Mouse (Mus musculus) hindbrain, embryonic 10.5 days (tissue): ENCODE measurements around the gene Kmt5a. TPM values are rescaled to one million over a fixed set of nuclear protein-coding genes. Genes with fewer than 3 reads are reported as not detected.

Experiments used
- DNase-seq: peaks from one replicate; pipeline ENCODE4 v3.0.0-alpha.2; 2017; ENCODE audit warnings: low spot score
- H3K27ac ChIP-seq: fragments of 300-500 bp; sonication (generic); 2 replicates; pipeline ENCODE4 v1.5.1; 2016; ENCODE audit warnings: mild to moderate bottlenecking, moderate library complexity
- H3K27me3 ChIP-seq: fragments of 300-500 bp; sonication (generic); 2 replicates; pipeline ENCODE4 v1.6.1; 2016; ENCODE audit warnings: mild to moderate bottlenecking; ENCODE audit not compliant: poor library complexity, insufficient read depth, severe bottlenecking
- H3K36me3 ChIP-seq: fragments of 300-500 bp; sonication (generic); 2 replicates; pipeline ENCODE4 v1.6.1; 2016; ENCODE audit warnings: mild to moderate bottlenecking, moderate library complexity
- H3K4me1 ChIP-seq: fragments of 300-500 bp; sonication (generic); replicated peaks from 2 replicates; pipeline ENCODE4 v1.6.1; 2016; ENCODE audit warnings: mild to moderate bottlenecking
- H3K4me3 ChIP-seq: fragments of 300-500 bp; sonication (generic); 2 replicates; pipeline ENCODE4 v1.5.1; 2016; ENCODE audit warnings: mild to moderate bottlenecking, moderate library complexity
- H3K9me3 ChIP-seq: fragments of 300-500 bp; sonication (generic); 2 replicates; pipeline ENCODE4 v1.6.1; 2016; ENCODE audit warnings: mild to moderate bottlenecking, moderate library complexity
- WGBS: fragments of 180-500 bp; shearing (Covaris S2); methylation state at CpG from one replicate; pipeline ENCODE4 v1.1.7; 2016; 5-methylcytosine and 5-hydroxymethylcytosine counted together
- polyA plus RNA-seq: library from polyadenylated mRNA; unstranded; fragments of >200 nt; fragmentation: Nextera tagmentation; extraction: Ambion mirVana; gene quantifications from 2 replicates; pipeline ENCODE4 v1.2.1, GENCODE M21; 2016

Gene Kmt5a
- polyA plus RNA-seq = 34.3 and 43.7 TPM in 2 replicates

- peak; percentile 97 for DNase-seq
Observed at GRCm38 (mm10) chr5:124439447-124440093, at the start of gene Kmt5a. Gene Kmt5a, plus strand, starts transcription at chr5:124439930.

GRCm38 (mm10) chr5:124392412-124392811 is 47.3 kb upstream of the Kmt5a start:
- Histone ChIP-seq H3K36me3 (peaks cover 100% of the 10 kb centered on the region), H3K4me1 (no peaks in the 10 kb centered on the region), H3K9me3 (no peaks in the 10 kb centered on the region), H3K27ac (no peak overlapping the region), H3K27me3 (no peaks in the 10 kb centered on the region), H3K4me3 (no peak overlapping the region)
- no peak for DNase-seq
- 97% methylated on average over 4 of the region's 4 CpGs for WGBS

More at GRCm38 (mm10) chr5:124439447-124440093, at the start of gene Kmt5a:
- H3K27ac ChIP-seq = peak within 1 kb of the TSS; percentile 94
- H3K9me3 ChIP-seq = no peaks in the 10 kb centered on the region
- WGBS = under 1% methylated on average over 34 of the region's 34 CpGs
- peak within 1 kb of the TSS; percentile 88 for H3K4me3 ChIP-seq
- peaks cover 3% of the 10 kb centered on the region; the same call in 1 of the 2 replicates for H3K36me3 ChIP-seq
- H3K4me1 ChIP-seq = peaks cover 18% of the 10 kb centered on the region
- H3K27me3 ChIP-seq = no peaks in the 10 kb centered on the region

- no peak for DNase-seq
- Histone ChIP-seq H3K4me3 (no peak overlapping the region), H3K27me3 (no peaks in the 10 kb centered on the region), H3K4me1 (no peaks in the 10 kb centered on the region), H3K27ac (no peak overlapping the region), H3K36me3 (peaks cover 100% of the 10 kb centered on the region), H3K9me3 (no peaks in the 10 kb centered on the region)
- 93% methylated on average over 7 of the region's 7 CpGs for WGBS
Observed at GRCm38 (mm10) chr5:124393726-124394125, 46.0 kb upstream of the Kmt5a start.

- no peak overlapping the region for H3K4me3 ChIP-seq
- no peak for DNase-seq
- no peaks in the 10 kb centered on the region for H3K4me1 ChIP-seq
- no peaks in the 10 kb centered on the region for H3K27me3 ChIP-seq
- H3K27ac ChIP-seq = no peak overlapping the region
- no peaks in the 10 kb centered on the region for H3K9me3 ChIP-seq
- WGBS = 85% methylated on average over 3 of the region's 3 CpGs
- peaks cover 93% of the 10 kb centered on the region for H3K36me3 ChIP-seq
Observed at GRCm38 (mm10) chr5:124410808-124411207, 28.9 kb upstream of the Kmt5a start.

GRCm38 (mm10) chr5:124412163-124412562 is 27.6 kb upstream of the Kmt5a start:
- no peaks in the 10 kb centered on the region for H3K9me3 ChIP-seq
- H3K4me1 ChIP-seq = no peaks in the 10 kb centered on the region
- WGBS = 93% methylated on average over 5 of the region's 5 CpGs
- no peak overlapping the region for H3K4me3 ChIP-seq
- peaks cover 79% of the 10 kb centered on the region for H3K36me3 ChIP-seq
- no peaks in the 10 kb centered on the region for H3K27me3 ChIP-seq
- DNase-seq = no peak
- no peak overlapping the region for H3K27ac ChIP-seq

GRCm38 (mm10) chr5:124418903-124419302 is 20.8 kb upstream of the Kmt5a start:
- peaks cover 52% of the 10 kb centered on the region for H3K36me3 ChIP-seq
- no peaks in the 10 kb centered on the region for H3K9me3 ChIP-seq

GRCm38 (mm10) chr5:124421786-124422185 is 17.9 kb upstream of the Kmt5a start:
- peaks cover 39% of the 10 kb centered on the region for H3K36me3 ChIP-seq
- H3K9me3 ChIP-seq = no peaks in the 10 kb centered on the region
- H3K27me3 ChIP-seq = no peaks in the 10 kb centered on the region
- no peak overlapping the region for H3K27ac ChIP-seq
- H3K4me3 ChIP-seq = no peak overlapping the region
- DNase-seq = no peak
- peaks cover 14% of the 10 kb centered on the region for H3K4me1 ChIP-seq
- 92% methylated on average over 2 of the region's 2 CpGs for WGBS

More at GRCm38 (mm10) chr5:124418903-124419302, 20.8 kb upstream of the Kmt5a start:
- H3K4me1 ChIP-seq = peaks cover 2% of the 10 kb centered on the region; the same call in 1 of the 2 replicates
- H3K27me3 ChIP-seq = no peaks in the 10 kb centered on the region
- 95% methylated on average over 2 of the region's 2 CpGs for WGBS
- H3K4me3 ChIP-seq = no peak overlapping the region
- DNase-seq = no peak
- no peak overlapping the region for H3K27ac ChIP-seq

GRCm38 (mm10) chr5:124424200-124424722 is 15.5 kb upstream of the Kmt5a start:
- Histone ChIP-seq H3K4me1 (peaks cover 14% of the 10 kb centered on the region), H3K9me3 (no peaks in the 10 kb centered on the region), H3K4me3 (peak overlapping the region; percentile 100), H3K36me3 (peaks cover 22% of the 10 kb centered on the region), H3K27me3 (no peaks in the 10 kb centered on the region), H3K27ac (peak overlapping the region; percentile 98)
- DNase-seq = peak; percentile 44
- 3% methylated on average over 14 of the region's 14 CpGs for WGBS

GRCm38 (mm10) chr5:124424723-124425411 is 14.9 kb upstream of the Kmt5a start:
- Histone ChIP-seq H3K4me1 (peaks cover 14% of the 10 kb centered on the region), H3K27me3 (no peaks in the 10 kb centered on the region), H3K27ac (peak overlapping the region; percentile 98), H3K9me3 (no peaks in the 10 kb centered on the region), H3K36me3 (peaks cover 17% of the 10 kb centered on the region; the same call in 1 of the 2 replicates), H3K4me3 (peak overlapping the region; percentile 100)
- no peak for DNase-seq
- under 1% methylated on average over 63 of the region's 63 CpGs for WGBS

- under 1% methylated on average over 68 of the region's 81 CpGs for WGBS
- H3K36me3 ChIP-seq = peaks cover 15% of the 10 kb centered on the region; the same call in 1 of the 2 replicates
- peak; percentile 97 for DNase-seq
- peak within 1 kb of the TSS; percentile 98 for H3K27ac ChIP-seq
- H3K4me1 ChIP-seq = peaks cover 14% of the 10 kb centered on the region
- H3K9me3 ChIP-seq = no peaks in the 10 kb centered on the region
- no peaks in the 10 kb centered on the region for H3K27me3 ChIP-seq
- H3K4me3 ChIP-seq = peak within 1 kb of the TSS; percentile 100
Observed at GRCm38 (mm10) chr5:124425412-124426259, 14.1 kb upstream of the Kmt5a start, which contains the start of gene Sbno1. Gene Sbno1, minus strand, starts transcription at chr5:124426001.

- 95% methylated on average over 10 of the region's 10 CpGs for WGBS
- H3K4me3 ChIP-seq = peak overlapping the region; percentile 100
Observed at GRCm38 (mm10) chr5:124426475-124427071, 13.2 kb upstream of the Kmt5a start.

More at GRCm38 (mm10) chr5:124426475-124427071, 13.2 kb upstream of the Kmt5a start:
- Histone ChIP-seq H3K36me3 (peaks cover 15% of the 10 kb centered on the region; the same call in 1 of the 2 replicates), H3K4me1 (peaks cover 14% of the 10 kb centered on the region), H3K27me3 (no peaks in the 10 kb centered on the region), H3K27ac (peak overlapping the region; percentile 98), H3K9me3 (no peaks in the 10 kb centered on the region)
- no peak for DNase-seq
